Mouse (Mus musculus) lung, embryonic 14.5 days (tissue): Measurements from ENCODE around the gene Gper1. TPM values are rescaled to one million over a fixed set of nuclear protein-coding genes. Genes with fewer than 3 reads are reported as not detected.

Experiments
- ATAC-seq: fragments of 200-750 bp; cut with Nextera tagmentation; 2 replicates; pipeline ENCODE4 v1.8.0; 2017; ENCODE audit warnings: mild to moderate bottlenecking, moderate TSS enrichment, moderate library complexity; ENCODE audit not compliant: insufficient read depth
- DNase-seq: peaks from one replicate; pipeline ENCODE4 v3.0.0-alpha.2; 2015
- H3K27ac ChIP-seq: fragments of 300-500 bp; sonication (generic); 2 replicates; pipeline ENCODE4 v1.5.1; 2014; ENCODE audit warnings: low read depth, mild to moderate bottlenecking, moderate library complexity
- H3K27me3 ChIP-seq: fragments of 300-500 bp; sonication (generic); 2 replicates; pipeline ENCODE4 v1.6.1; 2014; ENCODE audit warnings: low read length, control low read depth; ENCODE audit not compliant: insufficient read depth
- H3K36me3 ChIP-seq: fragments of 300-500 bp; sonication (generic); 2 replicates; pipeline ENCODE4 v1.6.1; 2014; ENCODE audit warnings: control low read depth; ENCODE audit not compliant: insufficient read depth
- H3K4me1 ChIP-seq: fragments of 300-500 bp; sonication (generic); 2 replicates; pipeline ENCODE4 v1.6.1; 2014; ENCODE audit warnings: antibody characterized with exemption, control low read depth; ENCODE audit not compliant: insufficient read depth
- H3K4me2 ChIP-seq: fragments of 300-500 bp; sonication (generic); 2 replicates; pipeline ENCODE4 v1.6.1; 2014; ENCODE audit warnings: mild to moderate bottlenecking
- H3K4me3 ChIP-seq: fragments of 300-500 bp; sonication (generic); 2 replicates; pipeline ENCODE4 v1.5.1; 2014; ENCODE audit warnings: low read depth, low read length
- H3K9ac ChIP-seq: fragments of 300-500 bp; sonication (generic); 2 replicates; pipeline ENCODE4 v1.6.1; 2014
- H3K9me3 ChIP-seq: fragments of 300-500 bp; sonication (generic); 2 replicates; pipeline ENCODE4 v1.6.1; 2016; ENCODE audit warnings: low read depth, low read length, control low read depth
- CTCF ChIP-seq: IDR thresholded peaks from 2 replicates; pipeline ENCODE4 v1.5.1; 2016; ENCODE audit warnings: antibody characterized with exemption, low read depth
- WGBS: fragments of 180-500 bp; shearing (Covaris S2); extraction: QIAGEN DNeasy Blood & Tissue Kit; methylation state at CpG from one replicate; pipeline ENCODE4 v1.1.7; 2014; 5-methylcytosine and 5-hydroxymethylcytosine counted together
- polyA plus RNA-seq: library from polyadenylated mRNA; unstranded; fragments of >200 nt; fragmentation: Nextera tagmentation; extraction: Ambion mirVana; gene quantifications from 2 replicates; pipeline ENCODE4 v1.2.1, GENCODE M21; 2014

Gene Gper1
- polyA plus RNA-seq, 1 experiment from 2014 or later: 5.5 TPM

DNA sequence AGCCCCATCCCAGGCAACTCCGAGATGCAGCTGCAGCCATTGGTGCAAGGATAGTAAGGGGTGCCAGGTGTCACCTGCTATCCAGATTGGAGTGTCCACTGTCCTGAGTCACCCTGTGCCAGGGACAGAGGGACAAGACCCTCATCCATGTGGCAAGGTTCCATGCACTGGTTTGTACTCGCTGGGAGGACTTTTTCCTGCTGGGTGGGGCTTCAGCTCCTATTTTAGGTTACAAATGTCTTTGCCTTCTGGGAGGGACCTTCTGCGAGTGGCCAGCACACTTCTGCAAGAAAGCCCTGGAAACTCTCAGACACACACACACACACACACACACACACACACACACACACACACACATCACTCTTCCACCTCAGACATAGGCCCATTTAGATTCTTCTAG lies 17.0 kb upstream of the Gper1 start:
- Histone ChIP-seq H3K4me1 (no peaks in the 10 kb centered on the region; the same call in 1 of the 2 replicates), H3K27ac (no peak overlapping the region), H3K9ac (no peak overlapping the region), H3K4me2 (no peak overlapping the region), H3K4me3 (no peak overlapping the region), H3K36me3 (no peaks in the 10 kb centered on the region), H3K27me3 (no peaks in the 10 kb centered on the region), H3K9me3 (no peaks in the 10 kb centered on the region)
- 70% methylated on average over 3 of the region's 3 CpGs for WGBS
- ATAC-seq: no peak
- TF ChIP-seq CTCF: no peak
- no peak for DNase-seq

DNA sequence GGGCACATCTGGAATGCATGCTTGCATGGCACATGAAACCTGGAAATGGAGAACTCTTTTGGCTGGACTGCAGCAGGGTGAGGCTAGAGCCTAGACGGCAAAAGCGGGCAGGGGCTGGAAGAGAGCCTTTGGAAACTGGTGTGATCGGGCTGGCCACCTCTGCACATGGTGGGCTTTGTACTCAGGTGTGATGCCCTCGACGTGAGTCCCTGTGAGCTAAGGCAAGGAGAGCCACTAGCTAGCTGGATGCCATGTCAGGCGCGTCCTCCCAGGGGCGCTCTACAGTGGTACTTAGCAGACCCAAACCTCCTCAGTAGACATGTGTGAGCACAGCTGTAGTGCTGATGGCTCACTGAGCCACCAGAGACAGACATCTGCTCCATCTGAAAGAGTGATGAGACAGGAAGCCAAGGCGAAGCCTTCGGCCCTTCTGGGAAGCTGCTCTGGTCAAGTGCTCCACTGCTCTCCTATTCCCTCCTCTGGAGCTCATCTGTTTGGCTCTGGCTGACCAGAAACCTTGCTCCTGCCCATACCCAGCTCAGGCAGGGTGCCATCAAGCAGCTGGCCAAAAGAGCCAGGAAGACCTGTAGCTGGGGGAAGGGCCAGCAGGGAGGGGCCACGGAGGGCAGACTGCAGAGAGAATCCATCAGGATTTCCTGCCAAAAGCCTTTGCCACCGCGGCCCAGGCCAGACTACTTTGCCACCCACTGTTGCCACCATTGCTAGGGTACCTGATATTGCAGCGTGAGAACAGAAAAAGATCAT lies 15.6 kb upstream of the Gper1 start:
- no peaks in the 10 kb centered on the region; the same call in 1 of the 2 replicates for H3K4me1 ChIP-seq
- DNase-seq (no peak), ATAC-seq (no peak)
- WGBS: 76% methylated on average over 14 of the region's 14 CpGs
- no peak overlapping the region for H3K4me2 ChIP-seq
- H3K4me3 ChIP-seq: no peak overlapping the region
- H3K27me3 ChIP-seq: no peaks in the 10 kb centered on the region
- no peak overlapping the region for H3K27ac ChIP-seq
- H3K9me3 ChIP-seq: no peaks in the 10 kb centered on the region
- TF ChIP-seq CTCF: no peak
- no peaks in the 10 kb centered on the region for H3K36me3 ChIP-seq
- no peak overlapping the region for H3K9ac ChIP-seq

DNA sequence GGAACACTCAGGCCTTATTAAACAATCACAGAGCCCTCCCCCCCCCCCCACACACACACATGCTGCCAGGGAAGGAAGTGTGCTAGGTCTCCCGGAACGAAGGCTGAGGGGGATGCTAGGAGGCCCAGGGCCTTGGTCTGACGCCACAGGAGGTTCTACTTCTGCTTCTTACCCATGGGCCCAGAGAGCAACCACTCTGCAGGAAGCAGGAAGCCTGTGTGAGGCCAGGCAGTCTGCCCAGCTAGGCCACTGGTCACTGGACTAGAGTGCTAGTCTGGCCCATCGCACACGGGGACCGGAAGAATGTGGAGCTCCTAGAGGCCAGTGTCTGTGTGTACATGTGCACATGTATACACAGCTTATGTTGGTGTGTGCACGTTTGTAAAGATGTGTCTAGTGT lies 14.4 kb upstream of the Gper1 start:
- Histone ChIP-seq H3K27ac (no peak overlapping the region), H3K4me3 (no peak overlapping the region), H3K36me3 (no peaks in the 10 kb centered on the region), H3K9me3 (no peaks in the 10 kb centered on the region), H3K4me2 (no peak overlapping the region), H3K27me3 (no peaks in the 10 kb centered on the region), H3K9ac (no peak overlapping the region), H3K4me1 (no peaks in the 10 kb centered on the region; the same call in 1 of the 2 replicates)
- DNase-seq (peak; percentile 36), ATAC-seq (no peak)
- TF ChIP-seq CTCF: 0 out of 2 replicates have a peak, but pooled peaks have one; percentile 1
- WGBS: 76% methylated on average over 7 of the region's 7 CpGs

DNA sequence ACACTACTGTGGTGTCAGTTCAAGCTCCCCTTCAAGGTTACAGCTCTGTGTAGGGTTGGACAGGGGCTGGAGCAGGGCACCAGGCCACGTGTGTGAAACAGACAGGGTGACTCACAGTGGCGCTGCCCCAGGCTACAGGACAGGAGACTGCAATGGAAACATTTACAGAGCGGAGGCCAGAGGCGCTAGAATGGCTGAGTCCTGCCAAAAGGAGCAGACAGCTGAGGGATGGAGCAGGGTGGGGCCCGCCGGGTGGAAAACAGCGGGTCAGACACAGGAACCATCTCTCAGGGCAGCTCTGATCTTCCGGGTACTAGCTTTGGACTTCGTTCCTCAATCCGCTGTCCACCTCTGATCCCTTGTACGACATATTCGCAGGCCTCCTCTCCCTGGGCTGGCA lies 13.5 kb upstream of the Gper1 start:
- Histone ChIP-seq H3K27ac (peak overlapping the region; percentile 33; the same call in 1 of the 2 replicates), H3K9ac (no peak overlapping the region), H3K9me3 (no peaks in the 10 kb centered on the region), H3K4me3 (no peak overlapping the region), H3K27me3 (no peaks in the 10 kb centered on the region), H3K4me2 (no peak overlapping the region), H3K4me1 (no peaks in the 10 kb centered on the region; the same call in 1 of the 2 replicates), H3K36me3 (no peaks in the 10 kb centered on the region)
- 65% methylated on average over 12 of the region's 12 CpGs for WGBS
- DNase-seq: peak; percentile 52
- TF ChIP-seq CTCF: no peak
- peak; percentile 50; the same call in 1 of the 2 replicates for ATAC-seq

DNA sequence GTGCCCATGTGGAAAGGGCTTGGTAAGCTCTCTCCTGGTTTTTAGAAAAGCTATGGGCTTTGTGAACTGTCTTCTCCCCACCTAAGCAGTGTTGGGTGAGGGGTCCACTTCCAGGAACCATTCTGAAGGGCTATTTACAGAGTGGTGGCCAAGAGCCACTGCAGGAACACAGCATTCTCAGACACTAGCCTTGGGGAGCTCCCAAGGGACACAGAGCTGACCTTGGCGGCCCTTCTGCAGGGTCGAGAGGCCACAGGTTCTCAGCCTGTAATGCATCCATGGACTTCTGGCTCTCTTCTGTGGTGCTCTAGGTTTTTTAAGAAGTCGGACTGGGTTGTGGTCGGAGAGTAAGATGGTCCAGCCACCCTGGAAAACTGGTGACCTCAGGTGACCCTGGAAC lies 12.9 kb upstream of the Gper1 start:
- 83% methylated on average over 4 of the region's 4 CpGs for WGBS
- ATAC-seq (no peak), DNase-seq (no peak)
- no peak overlapping the region for H3K4me3 ChIP-seq
- no peaks in the 10 kb centered on the region for H3K27me3 ChIP-seq
- H3K9ac ChIP-seq: no peak overlapping the region
- no peak for TF ChIP-seq CTCF
- H3K4me1 ChIP-seq: no peaks in the 10 kb centered on the region; the same call in 1 of the 2 replicates
- no peaks in the 10 kb centered on the region for H3K36me3 ChIP-seq
- no peak overlapping the region for H3K4me2 ChIP-seq
- no peaks in the 10 kb centered on the region for H3K9me3 ChIP-seq
- H3K27ac ChIP-seq: no peak overlapping the region

DNA sequence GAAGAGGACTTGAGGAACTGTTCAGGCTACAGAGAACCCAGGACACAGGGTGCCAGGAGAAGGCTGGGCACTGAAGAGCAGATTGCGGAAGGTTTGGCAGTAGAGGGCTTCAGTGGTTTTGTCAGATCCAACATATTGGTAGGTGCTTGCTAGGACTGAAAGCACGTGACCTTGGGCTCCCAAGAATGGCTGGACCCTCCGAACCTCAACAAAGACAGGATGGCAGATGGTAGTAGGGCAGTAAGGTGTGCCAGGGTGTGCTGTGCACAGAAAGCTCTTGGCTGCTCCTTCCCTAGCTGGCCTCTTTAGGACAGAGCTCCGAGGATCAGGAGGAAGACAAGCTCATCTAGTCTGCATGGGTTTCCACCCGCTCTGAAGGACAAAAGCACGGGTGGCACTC lies 11.8 kb upstream of the Gper1 start:
- Histone ChIP-seq H3K27ac (no peak overlapping the region), H3K4me1 (no peaks in the 10 kb centered on the region; the same call in 1 of the 2 replicates), H3K4me3 (no peak overlapping the region), H3K9me3 (no peaks in the 10 kb centered on the region), H3K9ac (no peak overlapping the region), H3K36me3 (no peaks in the 10 kb centered on the region), H3K27me3 (no peaks in the 10 kb centered on the region), H3K4me2 (no peak overlapping the region)
- TF ChIP-seq CTCF: no peak
- WGBS: 92% methylated on average over 6 of the region's 6 CpGs
- DNase-seq (no peak), ATAC-seq (no peak)

DNA sequence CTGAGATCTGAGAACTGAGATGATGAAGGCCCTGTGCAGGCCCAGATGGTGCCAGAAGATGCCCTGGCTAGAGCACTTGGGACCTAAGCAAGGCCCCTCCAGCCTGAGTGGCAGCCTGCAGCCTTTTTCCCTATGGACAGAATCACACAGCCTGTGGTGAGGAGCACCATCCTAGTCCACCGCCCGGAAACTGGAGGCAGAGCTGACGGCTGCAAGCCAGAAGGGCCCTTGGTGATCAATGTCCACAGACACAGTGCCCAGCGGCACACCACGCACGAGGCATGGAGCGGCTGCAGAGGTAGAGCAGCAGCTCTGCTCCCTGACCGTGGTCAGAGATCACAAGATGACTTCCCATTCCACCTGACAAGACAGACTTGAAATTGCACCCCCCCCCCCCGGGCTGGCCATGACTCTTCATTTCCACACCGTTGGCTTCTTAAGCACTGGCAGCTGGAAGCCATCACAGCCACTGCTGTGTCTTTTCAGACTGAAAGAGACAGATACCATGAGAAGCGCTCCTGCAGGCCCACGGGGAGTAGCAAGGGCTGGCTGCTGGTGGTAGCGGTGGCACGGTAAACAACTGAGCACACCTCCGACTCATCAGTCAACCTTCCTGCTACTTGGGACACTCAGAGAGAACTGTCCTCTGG lies 11.2 kb upstream of the Gper1 start:
- H3K36me3 ChIP-seq: no peaks in the 10 kb centered on the region
- WGBS: 56% methylated on average over 15 of the region's 15 CpGs
- ATAC-seq (no peak), DNase-seq (peak; percentile 64)
- no peak for TF ChIP-seq CTCF
- H3K4me3 ChIP-seq: no peak overlapping the region
- no peaks in the 10 kb centered on the region for H3K27me3 ChIP-seq
- H3K4me2 ChIP-seq: no peak overlapping the region
- no peaks in the 10 kb centered on the region for H3K9me3 ChIP-seq
- no peaks in the 10 kb centered on the region; the same call in 1 of the 2 replicates for H3K4me1 ChIP-seq
- no peak overlapping the region for H3K27ac ChIP-seq
- H3K9ac ChIP-seq: no peak overlapping the region
